Mouse (Mus musculus): Measurements from ENCODE around the gene Zfp108.

- TF ChIP-seq CTCF (IDR thresholded peaks at IDR 0.05; ENCODE audit: low read depth, low read length) = no peak
- TF ChIP-seq GATA1 (IDR thresholded peaks at IDR 0.05; ENCODE audit: borderline replicate concordance, low read length) = no peak
- TF ChIP-seq POLR2AphosphoS5 (IDR thresholded peaks at IDR 0.05; ENCODE audit: insufficient replicate concordance, low read depth, low read length) = no peak
- TF ChIP-seq TAL1 (conservative IDR thresholded peaks at IDR 0.05; ENCODE audit: low read depth, low read length) = no peak
- no peak for TF ChIP-seq GATA2 (IDR thresholded peaks at IDR 0.05; ENCODE audit: borderline replicate concordance, low read depth, low read length)
Observed at GRCm38 (mm10) chr7:24208282-24208886, 46.2 kb upstream of the Zfp108 start.
